Mouse (Mus musculus) spleen, adult 2 months (tissue): ENCODE data around the gene Vmn1r168. TPM values are rescaled to one million over a fixed set of nuclear protein-coding genes. Genes with fewer than 3 reads are reported as not detected.
"Not testable (repeated sequence)": the region's sequence is repeated elsewhere in the genome, so short reads cannot be mapped to it uniquely, and the experiment has no call there.

Source experiments
- DNase-seq, 2 experiments: peaks; one replicate each; pipeline versions ENCODE4 v3.0.0 to v3.0.0-alpha.2; 2012 to 2021; ENCODE audit warnings: low spot score in 2 of 2, low read depth in 1 of 2
- H3K27ac ChIP-seq: fragments of 200-500 bp; 2 replicates; pipeline ENCODE4 v1.5.1; 2012; ENCODE audit warnings: low read length, inconsistent platforms; ENCODE audit not compliant: insufficient read depth
- H3K27me3 ChIP-seq: fragments of 200-500 bp; 2 replicates; pipeline ENCODE4 v1.6.1; 2012; ENCODE audit warnings: mild to moderate bottlenecking, moderate library complexity, low read length, inconsistent platforms; ENCODE audit not compliant: control insufficient read depth, insufficient read depth
- H3K36me3 ChIP-seq: fragments of 200-500 bp; 2 replicates; pipeline ENCODE4 v1.6.1; 2012; ENCODE audit warnings: mild to moderate bottlenecking, low read length, inconsistent platforms; ENCODE audit not compliant: control insufficient read depth, insufficient read depth
- H3K4me1 ChIP-seq: fragments of 200-500 bp; 2 replicates; pipeline ENCODE4 v1.6.1; 2011; ENCODE audit warnings: inconsistent platforms; ENCODE audit not compliant: control insufficient read depth, insufficient read depth, insufficient read length
- H3K4me3 ChIP-seq: fragments of 200-500 bp; 2 replicates; pipeline ENCODE4 v1.5.1; 2011; ENCODE audit warnings: mild to moderate bottlenecking, inconsistent platforms; ENCODE audit not compliant: insufficient read depth, insufficient read length; ENCODE audit errors: extremely low read depth
- WGBS: fragments of 180-500 bp; shearing (Covaris S2); methylation state at CpG from one replicate; pipeline ENCODE4 v1.1.7; 2018; 5-methylcytosine and 5-hydroxymethylcytosine counted together
- polyA plus RNA-seq: library from polyadenylated mRNA; depleted of rRNA; stranded (reverse); fragments of >200 nt; gene quantifications from 2 replicates; pipeline ENCODE4 v1.2.3, GENCODE M21; 2012; rRNA removed

The Vmn1r168 gene
- polyA plus RNA-seq: not detected in 2 replicates

DNA sequence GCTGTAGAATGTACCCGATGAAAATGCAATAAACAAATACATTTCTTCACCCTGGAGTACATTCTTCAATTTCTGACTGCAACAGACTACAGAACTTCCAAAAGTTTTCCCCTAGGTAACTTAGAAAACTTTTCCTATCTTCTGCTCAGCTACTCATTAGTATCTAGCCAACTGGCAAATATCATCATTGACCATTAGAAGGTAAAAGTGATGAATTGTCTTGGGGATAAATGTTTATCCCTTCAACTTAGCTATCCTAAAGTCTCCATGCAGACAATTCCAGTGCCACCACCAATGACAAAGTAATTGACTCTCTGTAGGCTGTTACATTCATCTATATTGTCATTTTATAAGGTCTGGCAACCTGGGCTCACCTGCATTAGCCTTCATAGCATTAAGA, at the start of gene Vmn1r168:
Gene Vmn1r168 (plus strand): TSS at position 301 of the 400 bp plus-strand sequence.
- not testable (repeated sequence) for H3K4me3 ChIP-seq, H3K27ac ChIP-seq, H3K4me1 ChIP-seq, DNase-seq, H3K27me3 ChIP-seq, H3K36me3 ChIP-seq
- WGBS: no CpG with 5 or more reads among the region's 1 CpGs

DNA sequence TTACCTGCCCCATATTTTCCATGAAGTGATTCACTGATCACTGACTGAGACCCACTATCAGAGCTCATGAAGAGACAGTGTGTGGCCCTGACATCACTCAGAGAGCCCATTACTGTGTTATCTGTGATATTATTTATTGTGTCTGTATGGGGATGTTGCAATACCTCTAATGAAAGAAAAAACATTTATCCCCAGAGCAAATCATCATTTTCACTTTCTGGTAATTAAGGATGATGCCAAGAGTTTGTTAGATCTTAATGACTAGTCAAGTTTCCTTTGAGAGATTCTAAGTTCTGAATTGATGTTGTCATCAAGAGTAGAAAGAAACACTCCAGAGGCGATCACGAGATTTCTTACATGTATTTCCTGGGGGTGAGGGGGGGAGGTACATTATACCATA, 32.4 kb upstream of the Vmn1r168 start, which contains the start of gene Vmn1r167:
Gene Vmn1r167 (minus strand): TSS at position 101 of the 400 bp plus-strand sequence.
- DNase-seq, H3K27ac ChIP-seq, H3K4me1 ChIP-seq, H3K27me3 ChIP-seq, H3K36me3 ChIP-seq, H3K4me3 ChIP-seq: not testable (repeated sequence)
- 90% methylated on average over 2 of the region's 2 CpGs for WGBS

DNA sequence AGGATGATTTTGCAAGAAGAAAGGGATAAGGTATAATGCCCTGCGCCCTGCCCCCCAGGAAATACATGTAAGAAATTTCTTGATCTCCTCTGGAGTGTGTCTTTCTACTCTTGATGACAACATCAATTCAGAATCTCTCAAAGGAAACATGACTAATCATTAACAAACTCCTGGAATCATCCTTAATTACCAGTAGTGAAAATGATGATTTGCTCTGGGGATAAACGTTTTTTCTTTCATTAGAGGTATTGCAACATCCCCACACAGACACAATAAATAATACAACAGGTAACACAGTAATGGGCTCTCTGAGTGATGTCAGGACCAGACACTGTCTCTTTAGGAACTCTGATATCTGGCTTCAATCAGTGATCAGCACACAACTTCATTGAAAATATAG, 35.7 kb downstream of the Vmn1r168 start, which contains the start of gene Vmn1r169:
Gene Vmn1r169 (plus strand): TSS at position 301 of the 400 bp plus-strand sequence.
- H3K36me3 ChIP-seq, H3K27ac ChIP-seq, H3K4me1 ChIP-seq, H3K4me3 ChIP-seq, H3K27me3 ChIP-seq, DNase-seq: not testable (repeated sequence)
- WGBS: 68% methylated on average over 1 of the region's 2 CpGs

Other genes starting within 250 kb of the Vmn1r168 start
- not detected in 2 replicates for gene Nlrp4e, start 238.5 kb upstream of the Vmn1r168 start, polyA plus RNA-seq
- gene Nlrp5, start 153.8 kb upstream of the Vmn1r168 start, polyA plus RNA-seq: not detected in 2 replicates
- not detected in 2 replicates for gene Vmn1r167, start 32.5 kb upstream of the Vmn1r168 start, polyA plus RNA-seq
- gene Vmn1r169, start 35.8 kb downstream of the Vmn1r168 start, polyA plus RNA-seq: not detected in 2 replicates
- gene Vmn1r170, start 66.4 kb downstream of the Vmn1r168 start, polyA plus RNA-seq: not detected in 2 replicates
- not detected in 2 replicates for gene Vmn1r171, start 91.0 kb downstream of the Vmn1r168 start, polyA plus RNA-seq
- not detected in 2 replicates for gene Vmn1r172, start 118.6 kb downstream of the Vmn1r168 start, polyA plus RNA-seq
- not detected in 2 replicates for gene Vmn1r173, start 161.0 kb downstream of the Vmn1r168 start, polyA plus RNA-seq
- gene Vmn1r174, start 212.5 kb downstream of the Vmn1r168 start, polyA plus RNA-seq: not detected in 2 replicates